In the genomic region with DNA sequence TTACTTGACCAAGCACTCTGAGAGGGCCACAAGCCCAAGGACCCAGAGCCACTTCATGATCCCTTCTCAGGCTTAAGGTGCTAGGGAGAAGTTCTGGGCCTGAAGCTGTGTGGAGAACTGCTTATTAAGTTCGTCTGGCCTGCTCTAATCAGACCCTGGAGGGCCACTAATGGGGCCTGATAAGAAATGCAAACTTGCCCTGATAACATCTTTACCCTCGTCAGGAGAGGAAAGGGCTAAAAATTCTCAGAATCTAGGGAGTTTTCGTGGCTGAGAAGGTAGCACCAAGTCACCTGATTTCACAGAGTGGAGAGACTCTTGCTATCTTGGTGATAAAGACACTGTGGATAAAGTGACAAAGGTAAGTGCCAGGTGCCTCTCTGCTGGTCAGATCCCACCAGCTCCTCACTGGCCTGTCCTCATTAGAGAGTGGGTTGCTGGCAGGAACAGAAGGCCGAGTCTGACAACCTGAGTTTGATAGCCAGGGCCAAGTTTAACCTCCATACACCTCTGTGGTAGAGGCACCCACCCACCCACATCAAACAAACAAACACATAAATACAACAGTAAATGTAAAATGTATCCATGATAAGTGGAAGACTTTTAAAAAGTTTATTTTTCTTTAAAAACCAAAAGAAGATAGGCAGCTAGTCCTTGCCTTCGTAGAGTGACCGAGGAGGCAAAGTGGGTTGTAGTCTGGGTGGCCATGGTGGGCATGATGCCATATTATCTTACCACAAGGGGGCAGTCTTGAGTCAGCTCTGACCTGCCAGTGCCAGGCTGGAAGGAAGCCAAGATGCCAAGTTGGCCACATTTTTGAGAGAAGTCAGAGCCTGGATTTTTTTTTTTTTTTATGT, we compare ENCODE assay signal across 9 mouse cellular contexts. TPM values are rescaled to one million over a fixed set of nuclear protein-coding genes. Genes with fewer than 3 reads are reported as not detected.
DNase-seq lines count a peak whose midpoint lies in the region; ATAC-seq and TF ChIP-seq lines count a peak whose summit lies in the region.
"Had no signal": no experiment of that assay in that cellular context is flagged by ENCODE, and none has a peak within 500 bp of the region (broad histone marks: within the 10 kb centered on the region; RNA-seq: fewer than 3 reads in every experiment).

A gene (minus strand): TSS at position 157 of the 857 bp plus-strand sequence.

- DNase-seq in NIH3T3 (ENCODE audit: low read depth), result peak; percentile 94
- DNase-seq in cerebellum, postnatal 10 days, result peak; percentile 97 to 99
- peak; percentile 41 to 78 for DNase-seq in frontal cortex, postnatal 10 days (ENCODE audit: low spot score in 2 of 2)
- DNase-seq in hindbrain, postnatal 0 days (ENCODE audit: low spot score), result peak; percentile 93
- DNase-seq in left cerebral cortex, postnatal 10 days (ENCODE audit: extremely low spot score in 1 of 2, low spot score in 2 of 2), result peak; percentile 72 to 87
- DNase-seq in midbrain, embryonic 10.5 days (ENCODE audit: low spot score), result peak; percentile 49
- peak; percentile 76 for DNase-seq in right cerebral cortex, postnatal 25 days
- DNase-seq in urinary bladder, postnatal 25 days (ENCODE audit: low spot score), result peak; percentile 89

- no peaks in the 10 kb centered on the region for H3K36me3 ChIP-seq in hindbrain, postnatal 0 days (ENCODE audit: insufficient read depth, low read length)
- no peaks in the 10 kb centered on the region for H3K36me3 ChIP-seq in midbrain, embryonic 10.5 days
- H3K36me3 ChIP-seq: lung, embryonic 15.5 days had no signal

- no peak within 1 kb of the TSS for H3K27ac ChIP-seq in hindbrain, postnatal 0 days
- H3K27ac ChIP-seq in midbrain, embryonic 10.5 days (replicated peaks), result no peak within 1 kb of the TSS
- H3K27ac ChIP-seq: lung, embryonic 15.5 days had no signal

- H3K9ac ChIP-seq in hindbrain, postnatal 0 days (replicated peaks; ENCODE audit: low read length), result no peak within 1 kb of the TSS
- H3K9ac ChIP-seq: lung, embryonic 15.5 days had no signal

- peak; percentile 96 for TF ChIP-seq CTCF in hindbrain, postnatal 0 days (IDR thresholded peaks at IDR 0.05; ENCODE audit: low read depth)

- ATAC-seq in hindbrain, postnatal 0 days, result peak; percentile 61

- H3K27me3 ChIP-seq in hindbrain, postnatal 0 days (ENCODE audit: insufficient read depth, low read length), result no peaks in the 10 kb centered on the region
- H3K27me3 ChIP-seq in midbrain, embryonic 10.5 days (ENCODE audit: low read depth, poor library complexity, severe bottlenecking), result no peaks in the 10 kb centered on the region; the same call in 1 of the 2 replicates
- H3K27me3 ChIP-seq: lung, embryonic 15.5 days had no signal

- no peak within 1 kb of the TSS for H3K4me2 ChIP-seq in hindbrain, postnatal 0 days (ENCODE audit: low read depth, low read length)
- H3K4me2 ChIP-seq: lung, embryonic 15.5 days had no signal

- 36% methylated on average over 6 of the region's 6 CpGs for WGBS in hindbrain, postnatal 0 days
- 47% methylated on average over 6 of the region's 6 CpGs for WGBS in midbrain, embryonic 10.5 days

- intact Hi-C loops in left cerebral cortex, postnatal 10 days (cut with DNase I), result loop anchor here (2.0 kb wide), 1 partner anchor 31 kb away; no protein-coding TSS in a partner anchor

- no peak within 1 kb of the TSS for H3K4me3 ChIP-seq in hindbrain, postnatal 0 days (ENCODE audit: low read length)
- H3K4me3 ChIP-seq in midbrain, embryonic 10.5 days, result no peak within 1 kb of the TSS
- H3K4me3 ChIP-seq: lung, embryonic 15.5 days had no signal

- no peaks in the 10 kb centered on the region for H3K4me1 ChIP-seq in hindbrain, postnatal 0 days (ENCODE audit: insufficient read depth, low read length)
- no peaks in the 10 kb centered on the region for H3K4me1 ChIP-seq in midbrain, embryonic 10.5 days
- H3K4me1 ChIP-seq: lung, embryonic 15.5 days had no signal

- H3K9me3 ChIP-seq in hindbrain, postnatal 0 days (ENCODE audit: low read length), result no peaks in the 10 kb centered on the region
- H3K9me3 ChIP-seq in midbrain, embryonic 10.5 days (replicated peaks), result no peaks in the 10 kb centered on the region
- H3K9me3 ChIP-seq: lung, embryonic 15.5 days had no signal

RNA-seq across cellular contexts. Expression of the gene that starts here (rescaled TPM):
- not detected in 2 replicates for total RNA-seq in hindbrain, postnatal 0 days (2014; rRNA removed)
- not detected in 2 replicates for polyA plus RNA-seq in hindbrain, postnatal 0 days (2015; fragmentation: Nextera tagmentation; extraction: Ambion mirVana)
- total RNA-seq in left cerebral cortex, postnatal 10 days (2021), result not detected
- polyA plus RNA-seq in midbrain, embryonic 10.5 days (2016; fragmentation: Nextera tagmentation; extraction: Ambion mirVana), result not detected in 2 replicates
- polyA plus RNA-seq: lung, embryonic 15.5 days had no signal

Comparison
In these comparisons a context has a peak if more than half of its experiments do, and no peak if none do; other contexts are left out.
1. Peak in DNase-seq and ATAC-seq in hindbrain, postnatal 0 days; RNA of the gene not detected or under 1 TPM.
2. Peak in DNase-seq in left cerebral cortex, postnatal 10 days; RNA of the gene not detected or under 1 TPM.
3. Peak in DNase-seq in midbrain, embryonic 10.5 days; RNA of the gene not detected or under 1 TPM.